Mouse (Mus musculus): Measurements from ENCODE around the gene Pih1d2.

DNA sequence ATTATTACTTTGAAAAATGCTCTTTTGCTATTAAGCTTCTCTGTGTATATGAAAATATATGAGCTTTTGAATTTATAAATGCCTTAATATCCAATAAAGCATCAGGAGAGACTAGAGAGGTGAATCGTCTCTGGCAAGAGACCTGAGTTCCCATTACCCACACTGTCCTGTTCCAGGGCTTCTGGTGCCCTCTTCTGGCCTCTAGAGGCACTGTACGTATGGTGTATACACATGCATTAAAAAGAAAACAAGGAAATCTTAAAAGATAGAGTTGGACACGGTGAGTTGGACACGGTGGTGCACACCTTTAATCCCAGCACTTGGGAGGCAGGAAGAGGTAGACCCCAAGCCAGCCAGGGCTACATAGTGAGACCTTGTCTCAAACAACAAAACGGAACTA is 53.6 kb downstream of the Pih1d2 start:
- TF ChIP-seq GATA1 (IDR thresholded peaks at IDR 0.05; ENCODE audit: borderline replicate concordance, low read length): no peak
- TF ChIP-seq FLI1 (IDR thresholded peaks at IDR 0.05; ENCODE audit: low read length): no peak
